Mouse (Mus musculus) right cerebral cortex, adult 18-20 months (tissue): ENCODE measurements around the gene Bmp6.

Experiments used
- DNase-seq: peaks from one replicate; pipeline ENCODE4 v3.0.0; 2022; ENCODE audit warnings: mixed read lengths

Gene Bmp6

DNA sequence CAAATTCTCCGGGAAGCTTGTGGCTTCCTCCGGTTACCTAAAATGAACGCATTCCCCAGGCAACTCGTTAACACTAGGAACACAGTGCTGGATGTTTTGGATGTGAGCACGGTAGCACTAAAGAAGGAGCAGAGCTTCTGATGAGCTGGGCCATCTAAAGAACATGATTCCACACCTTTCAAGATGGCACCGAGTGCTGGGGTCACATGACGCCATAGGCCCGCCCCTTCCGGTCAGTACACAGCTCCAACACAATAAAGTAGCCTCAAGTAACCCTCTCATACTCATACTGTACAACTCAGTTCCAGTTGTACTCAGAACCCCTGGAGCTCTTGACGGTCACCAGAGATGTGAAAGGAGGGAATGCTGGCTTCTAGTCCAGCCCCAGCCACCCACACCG lies 171.7 kb downstream of the Bmp6 start:
- DNase-seq: no peak

DNA sequence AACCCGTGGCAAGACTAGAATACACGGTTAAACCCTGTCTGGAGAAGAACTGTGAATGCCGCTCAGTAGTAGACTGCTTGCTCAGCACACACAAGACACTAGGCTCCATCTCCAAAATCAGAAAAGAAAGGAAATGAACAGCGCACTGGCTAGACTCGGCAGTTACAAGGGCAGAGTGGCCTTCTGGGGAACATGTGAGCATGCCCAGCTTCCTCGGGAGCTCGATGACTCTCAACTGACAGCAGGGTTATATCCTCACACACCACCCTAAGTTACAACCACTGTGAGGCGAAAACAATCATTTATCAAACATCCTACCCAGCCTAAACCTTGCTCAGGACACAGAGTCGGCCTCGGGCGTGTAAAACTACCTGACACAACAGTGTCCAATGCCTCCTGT lies 175.4 kb downstream of the Bmp6 start:
- DNase-seq: no peak

DNA sequence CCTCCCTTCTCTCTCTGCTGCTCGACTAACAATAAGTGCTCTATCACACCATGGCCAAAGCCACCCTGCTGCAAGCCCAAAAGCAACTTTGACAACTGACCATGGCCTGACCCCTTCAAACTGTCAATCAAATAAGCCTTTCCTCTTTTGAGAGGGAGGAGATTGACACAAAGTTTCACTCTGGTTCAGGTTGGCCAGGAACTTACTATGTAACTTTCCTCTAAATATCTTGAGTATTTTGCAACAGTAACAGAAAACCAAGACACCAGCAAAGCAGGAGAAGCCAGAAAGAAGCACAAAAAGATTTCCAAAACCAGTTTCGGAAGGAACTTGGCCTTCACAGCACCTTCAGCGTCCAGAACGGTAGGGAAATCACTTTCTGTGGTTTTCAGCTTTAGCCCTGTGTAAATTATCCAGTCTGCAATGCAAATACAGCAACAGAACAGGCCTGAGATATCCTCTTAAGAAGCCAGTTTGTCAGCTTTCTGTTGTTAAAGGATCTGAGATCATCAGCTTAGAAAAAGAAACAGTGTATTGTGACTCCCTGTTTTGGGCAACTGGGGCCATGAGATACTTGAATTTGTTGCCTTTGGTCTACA lies 177.2 kb downstream of the Bmp6 start:
- no peak for DNase-seq

DNA sequence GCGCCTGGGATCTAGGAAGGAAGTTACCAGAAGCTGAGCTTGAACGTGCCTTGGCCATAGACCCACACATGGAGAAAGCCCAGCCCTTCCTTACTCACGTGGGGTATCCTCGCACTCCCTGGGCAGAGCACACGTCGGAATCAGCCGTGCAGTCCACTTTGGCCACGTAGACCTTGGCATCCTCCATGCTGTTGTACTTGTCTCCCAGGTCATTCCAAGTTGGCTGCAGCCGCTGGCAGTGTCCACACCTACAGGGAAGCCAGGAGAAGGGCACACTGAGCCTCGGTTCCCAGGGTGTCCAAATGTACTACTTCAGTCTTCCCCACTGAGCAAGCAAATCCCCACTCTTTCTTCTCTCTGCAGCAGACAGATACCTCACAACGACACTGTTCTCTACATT lies 178.3 kb downstream of the Bmp6 start:
- no peak for DNase-seq

DNA sequence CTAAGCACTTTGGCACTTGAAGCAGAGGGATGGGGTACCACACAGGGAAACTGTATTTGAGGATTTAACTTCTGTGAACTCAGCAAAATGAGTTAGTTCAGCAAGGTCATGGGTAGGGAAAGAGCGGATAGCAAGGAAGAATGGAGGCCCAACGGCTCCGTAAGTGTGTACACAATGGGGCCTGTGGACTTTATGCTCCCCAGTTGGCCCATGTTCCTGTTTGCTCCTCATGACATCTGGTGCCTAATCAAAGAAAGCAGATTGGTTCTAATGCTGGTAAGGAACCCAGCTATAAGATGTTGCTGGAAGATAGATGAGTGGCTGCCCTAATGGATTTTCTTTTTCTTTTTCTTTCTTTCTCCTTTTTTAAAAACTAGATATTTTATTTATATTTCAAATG lies 180.4 kb downstream of the Bmp6 start:
- no peak for DNase-seq

DNA sequence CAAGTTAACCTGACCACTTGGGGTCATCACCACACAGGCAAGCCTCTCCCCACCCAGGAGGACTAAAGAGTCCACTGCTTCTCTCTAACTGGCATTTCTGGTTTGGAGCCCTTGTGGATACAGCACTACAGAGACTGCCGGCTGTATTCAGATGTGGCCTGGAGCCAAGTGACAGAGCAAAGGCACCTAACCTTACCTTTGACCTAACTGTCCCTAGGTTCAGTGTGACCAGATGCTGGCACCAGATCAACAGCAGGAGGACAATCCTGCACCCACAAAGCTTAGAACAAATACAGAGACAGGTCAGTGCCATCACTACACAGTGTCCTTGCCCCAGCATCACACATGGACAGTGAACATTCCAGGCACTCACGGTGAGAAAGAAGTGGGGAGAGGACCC lies 181.2 kb downstream of the Bmp6 start:
- no peak for DNase-seq

DNA sequence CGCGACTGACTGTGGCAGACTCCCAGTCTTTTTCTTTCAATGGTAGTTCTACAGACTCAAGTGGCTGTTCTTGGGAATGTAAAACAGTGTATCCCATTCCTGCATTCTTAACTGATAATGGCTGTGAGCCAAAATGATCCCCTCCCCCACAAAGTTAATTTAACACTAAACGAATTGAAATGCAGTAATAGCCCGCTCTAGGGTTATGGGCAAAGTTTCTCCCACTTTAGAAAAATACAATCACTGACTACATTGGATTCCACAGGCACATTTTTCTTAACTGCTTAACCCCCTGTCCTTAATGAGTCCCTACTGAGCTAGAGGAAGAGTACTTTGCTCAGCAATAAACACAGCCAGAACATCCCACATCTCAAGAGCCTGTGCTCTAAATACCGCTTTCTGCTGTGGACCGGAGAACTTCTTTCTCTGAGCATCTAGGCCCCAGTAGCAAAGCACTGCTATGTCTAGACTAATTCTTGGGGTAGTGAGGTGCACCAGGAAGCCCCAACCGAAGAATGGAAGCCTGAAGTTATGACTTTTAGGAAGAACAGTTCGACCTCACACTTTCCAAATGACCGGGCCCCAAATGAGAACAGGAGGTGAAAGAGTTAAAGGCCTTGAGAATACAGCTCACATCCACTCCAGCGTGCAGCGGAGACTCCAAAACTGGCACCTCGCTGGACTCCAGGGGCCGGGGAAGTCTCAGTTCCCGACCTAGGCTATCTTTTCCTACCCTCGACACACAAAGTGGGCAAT lies 182.3 kb downstream of the Bmp6 start:
- no peak for DNase-seq

DNA sequence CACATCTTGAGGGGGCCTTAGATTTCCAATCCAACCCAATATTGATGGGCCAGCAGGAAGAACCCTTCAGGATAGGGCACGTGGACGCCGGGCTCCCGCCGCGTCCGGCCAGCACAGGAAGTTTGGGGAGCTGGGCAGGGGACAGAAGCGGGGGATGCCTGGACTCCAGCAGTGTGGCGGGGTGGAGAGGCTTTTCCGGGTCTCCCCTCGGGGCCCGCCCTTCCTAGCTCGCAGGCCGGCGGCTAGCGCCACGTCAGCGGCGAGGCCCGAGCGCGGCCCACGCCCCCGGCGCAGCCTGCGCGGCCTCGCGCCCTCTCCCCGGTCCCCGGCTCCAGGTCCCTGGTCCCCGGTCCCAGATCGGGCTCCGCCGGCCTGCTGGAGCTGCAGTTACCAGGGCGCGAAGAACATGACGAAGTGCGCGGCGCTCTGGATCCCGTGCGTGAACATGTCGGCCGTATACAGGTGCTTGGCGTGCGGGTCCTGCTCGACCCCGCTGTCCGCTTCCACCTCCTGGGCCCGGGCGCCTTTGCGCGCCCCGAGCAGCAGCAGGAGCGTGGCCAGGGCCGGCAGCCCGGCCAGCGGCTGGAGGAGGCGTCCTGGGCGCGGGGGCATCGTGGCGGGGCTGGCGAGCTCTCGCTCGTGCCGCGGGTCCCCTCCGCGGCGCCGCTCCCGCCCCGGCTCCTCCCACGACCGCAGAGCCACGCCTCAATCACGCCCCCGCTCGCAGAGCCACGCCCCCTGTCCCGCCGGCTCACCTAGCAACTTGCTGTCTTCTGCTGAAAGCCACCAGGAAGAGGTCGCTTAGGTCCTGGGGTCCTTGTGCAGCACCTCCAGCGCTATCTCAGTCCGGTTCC lies 183.1 kb downstream of the Bmp6 start:
- peak; percentile 85 for DNase-seq

DNA sequence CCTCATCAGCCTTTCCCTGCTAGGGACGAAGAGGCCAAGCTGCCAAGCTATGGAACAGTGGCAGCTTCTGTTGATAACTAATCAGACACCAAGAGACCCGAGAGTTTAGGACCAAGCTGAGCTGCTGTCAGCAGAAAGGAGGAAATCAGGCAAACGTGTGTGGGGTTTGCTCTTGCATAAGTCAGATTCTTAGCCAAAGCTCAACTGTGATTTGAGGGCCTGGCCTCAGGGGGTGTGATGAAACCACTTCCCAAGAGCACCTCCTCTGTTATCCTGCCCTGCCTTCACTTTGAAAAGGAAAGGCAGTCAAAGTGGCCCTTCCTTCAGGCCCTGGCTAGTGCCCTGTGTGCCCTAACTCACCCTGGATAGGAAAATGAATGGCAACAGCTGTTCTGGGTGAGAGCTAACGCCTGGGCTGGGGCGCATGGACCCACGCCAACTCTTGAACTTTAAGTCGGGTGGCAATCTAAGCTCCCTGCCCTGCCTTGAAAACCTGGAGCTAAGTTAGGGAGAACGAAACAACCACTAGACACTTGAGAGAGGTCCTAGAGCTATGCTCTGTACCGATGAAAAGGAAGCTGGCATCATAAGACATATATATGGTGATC lies 183.9 kb downstream of the Bmp6 start, which contains the start of gene Txndc5:
Gene Txndc5, minus strand, starts transcription at position 138 of the 608 bp plus-strand sequence.
- DNase-seq: no peak

DNA sequence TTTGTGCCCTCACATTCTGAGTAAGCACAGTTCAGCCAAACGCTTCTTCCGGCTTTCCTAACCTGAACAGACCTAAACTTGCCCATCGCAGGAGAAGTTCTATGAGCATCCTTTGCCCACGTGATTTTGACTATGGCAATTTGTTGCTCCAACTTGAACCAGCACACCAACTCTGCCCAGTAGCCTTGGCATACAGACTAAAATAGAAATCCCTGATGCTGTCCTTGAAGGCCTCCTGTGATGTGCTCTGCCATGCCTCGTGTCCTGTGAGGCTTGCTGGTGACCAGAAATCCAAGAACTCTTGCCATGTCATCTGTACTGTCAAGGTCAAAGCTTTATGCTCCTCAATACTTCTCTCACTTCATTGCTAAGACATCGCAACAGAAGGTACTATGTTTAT lies 184.7 kb downstream of the Bmp6 start:
- DNase-seq: no peak

DNA sequence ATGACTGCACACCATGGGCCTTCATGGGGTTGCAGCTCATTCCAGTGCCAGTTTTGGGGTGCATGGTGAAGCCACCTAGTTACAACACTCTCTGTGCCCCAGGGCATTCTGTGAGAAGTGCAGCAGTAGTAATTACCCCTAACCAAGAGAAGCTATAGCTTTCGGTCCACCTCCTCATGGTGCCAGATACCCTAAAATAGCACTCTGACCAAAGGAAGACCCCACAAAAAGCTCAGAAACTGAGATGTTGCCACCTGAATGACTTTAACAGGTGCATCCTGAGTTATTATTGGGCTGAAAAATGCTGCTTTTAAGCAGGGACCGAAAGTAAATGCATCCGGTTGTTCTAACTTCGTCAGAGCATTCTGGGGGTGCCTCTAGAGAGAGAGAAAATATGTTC lies 186.6 kb downstream of the Bmp6 start:
- DNase-seq: no peak

DNA sequence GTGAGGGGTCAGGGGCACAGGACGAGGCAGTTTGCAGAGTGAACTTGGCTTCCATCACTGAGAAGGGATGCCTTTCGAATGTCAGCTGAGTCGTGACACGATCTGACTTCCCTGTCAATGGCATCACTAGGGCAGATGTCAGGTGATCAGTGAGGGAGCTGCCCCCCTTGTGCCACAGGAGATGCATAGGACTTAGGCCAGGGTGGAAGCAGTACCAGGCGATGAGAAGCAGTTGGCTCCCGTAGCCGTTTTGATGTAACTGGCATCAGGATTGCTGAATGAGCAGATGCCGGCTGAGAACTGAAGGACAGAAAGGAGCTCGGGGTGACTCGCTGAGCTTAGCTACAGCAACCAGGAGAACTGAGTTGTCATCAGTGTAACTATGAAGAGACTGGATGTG lies 188.6 kb downstream of the Bmp6 start:
- DNase-seq: no peak

DNA sequence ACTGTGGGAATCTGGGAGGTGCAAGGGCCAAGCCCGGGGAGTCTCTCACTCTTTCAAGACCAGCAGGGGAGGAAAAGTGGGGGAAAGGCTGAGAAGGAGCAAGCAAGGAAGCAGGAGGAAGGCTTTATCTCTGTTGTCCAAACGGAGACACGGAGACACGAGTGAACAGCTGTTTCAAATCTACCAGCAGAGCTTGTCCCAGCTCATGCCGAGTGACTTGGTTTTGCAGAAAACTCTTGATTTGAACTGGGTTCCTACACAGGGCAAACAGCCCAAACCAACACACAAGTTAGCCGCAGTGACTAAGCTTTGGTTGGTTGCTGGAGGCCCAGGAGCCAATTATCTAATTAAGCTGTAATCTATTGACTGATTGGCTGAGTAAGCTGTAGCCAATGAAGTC lies 189.1 kb downstream of the Bmp6 start:
- no peak for DNase-seq

DNA sequence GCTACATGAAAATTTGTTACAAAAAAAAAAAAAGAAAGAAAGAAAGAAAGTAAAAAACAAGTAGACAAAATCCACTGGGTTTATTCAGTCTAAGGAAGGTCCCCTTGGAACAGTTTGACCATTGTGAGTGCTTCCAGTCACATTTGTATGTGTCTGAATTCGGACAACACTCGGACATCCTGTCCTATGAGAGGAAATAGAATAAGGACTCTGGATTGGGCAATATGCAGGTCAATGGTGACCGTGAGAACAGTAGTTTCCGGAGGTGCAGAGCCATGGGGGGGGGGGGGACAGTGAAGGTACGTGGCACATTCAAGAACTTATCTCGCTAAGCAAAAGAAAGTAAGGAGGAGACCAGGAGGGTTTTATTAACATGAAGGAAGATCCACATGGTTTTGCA lies 189.8 kb downstream of the Bmp6 start:
- no peak for DNase-seq

DNA sequence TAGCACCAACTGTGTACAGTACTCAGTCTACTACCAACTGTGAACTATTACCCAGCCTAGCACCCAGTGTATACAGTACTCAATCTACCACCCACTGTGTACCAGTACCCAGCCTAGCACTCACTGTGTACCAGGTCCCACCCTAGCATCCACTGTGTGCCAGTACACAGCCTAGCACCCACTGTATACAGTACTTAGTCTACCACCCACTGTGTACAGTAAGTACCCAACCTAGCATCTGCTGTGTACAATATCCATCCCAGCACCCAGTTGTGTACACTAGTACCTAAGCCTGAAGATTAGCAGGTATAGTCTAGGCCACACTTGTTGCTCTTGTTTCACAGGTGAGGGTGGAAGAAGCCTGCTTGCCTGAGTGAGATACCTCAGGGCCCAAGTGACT lies 192.6 kb downstream of the Bmp6 start:
- DNase-seq: no peak

DNA sequence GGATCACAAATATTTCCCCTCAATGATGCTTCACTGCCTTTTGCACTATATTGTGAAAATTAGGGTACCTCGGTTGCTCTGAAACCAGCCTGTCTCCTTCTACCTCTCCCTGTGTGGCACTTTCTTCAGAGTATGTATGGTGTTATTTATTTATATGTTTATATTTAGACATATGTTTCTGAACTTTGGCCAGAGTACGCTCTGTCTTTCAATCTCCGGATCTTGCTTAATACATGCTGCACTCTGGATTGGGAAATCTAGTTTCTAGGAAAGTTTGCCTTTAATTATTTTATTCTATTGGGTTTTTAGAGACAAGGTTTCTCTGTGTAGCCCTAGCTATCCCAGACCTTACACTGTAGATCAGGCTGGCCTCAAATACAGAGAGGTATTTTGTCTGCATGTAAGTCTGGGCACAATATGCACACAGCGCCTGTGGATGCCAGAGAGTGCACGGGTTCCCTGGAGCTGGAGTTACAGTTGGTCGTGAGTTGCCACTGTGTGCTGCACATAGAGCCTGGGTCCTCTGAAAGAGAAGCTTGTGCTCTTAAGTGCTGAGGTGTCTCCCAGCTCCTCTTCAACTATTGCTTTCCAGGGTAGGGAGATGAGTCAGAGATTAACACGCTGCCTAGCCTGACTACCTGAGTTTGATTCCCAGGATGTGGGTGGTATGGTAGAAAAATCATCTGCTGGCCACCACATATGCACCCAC lies 194.4 kb downstream of the Bmp6 start:
- DNase-seq: no peak

DNA sequence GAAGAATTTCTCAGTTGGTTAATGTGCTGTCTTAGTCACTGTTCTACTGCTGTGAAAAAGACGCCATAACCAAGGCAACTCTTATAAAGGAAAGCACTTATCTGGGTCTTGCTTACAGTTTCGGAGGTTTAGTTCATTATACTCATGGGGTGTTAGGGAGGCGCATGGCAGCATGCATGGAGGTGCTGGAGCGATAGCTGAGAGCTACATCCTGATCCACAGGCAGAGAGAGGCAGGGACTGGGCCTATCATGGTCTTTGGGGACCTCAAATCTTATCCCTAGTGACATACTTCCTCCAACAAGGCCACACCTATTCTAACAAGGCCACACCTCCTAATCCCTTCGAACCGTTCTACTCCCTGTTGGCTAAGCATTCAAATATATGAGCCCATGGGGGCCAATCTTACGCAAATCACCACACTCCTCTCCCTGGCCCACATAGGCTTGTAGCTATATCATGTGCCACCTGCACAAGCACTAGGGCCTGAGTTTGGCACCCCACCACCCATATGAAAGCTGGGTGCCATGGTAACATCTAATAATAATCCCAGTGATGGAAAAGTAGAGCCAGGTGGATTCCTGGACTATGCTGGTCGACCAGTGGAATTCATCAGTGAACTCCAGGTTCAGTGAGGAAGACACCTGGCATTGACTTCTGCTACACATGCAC lies 198.7 kb downstream of the Bmp6 start:
- DNase-seq: no peak

DNA sequence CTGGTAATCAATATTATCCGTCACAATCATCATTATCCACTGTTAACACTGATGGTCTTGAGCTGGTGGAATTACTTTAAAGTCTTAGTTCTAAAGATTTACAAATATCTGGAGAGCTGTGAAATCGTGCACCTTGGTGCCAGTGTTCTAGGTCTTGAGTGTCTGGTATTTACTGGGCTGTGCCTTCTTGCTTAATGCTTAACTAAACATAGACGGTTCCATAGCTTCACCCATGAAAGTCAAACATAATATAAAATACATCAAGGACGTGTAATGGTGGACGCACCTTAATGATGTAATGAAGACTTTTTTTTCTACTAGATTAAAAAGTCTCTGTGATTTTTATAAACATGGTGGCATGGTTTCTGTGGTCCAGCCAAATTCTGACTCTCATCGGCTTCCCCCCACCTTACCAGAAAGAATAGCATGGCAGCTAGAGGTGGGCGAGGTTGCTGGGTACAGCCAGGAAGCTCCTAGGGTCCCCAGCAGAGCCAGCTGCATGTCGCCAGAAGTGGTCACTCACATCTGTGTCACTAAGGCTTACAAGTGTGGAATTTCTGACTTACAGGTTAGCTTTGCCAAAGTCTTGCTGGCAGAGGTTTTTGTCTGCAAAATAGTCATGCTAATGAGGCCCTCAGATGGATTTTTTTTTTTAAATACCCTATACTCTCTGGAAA lies 200.0 kb downstream of the Bmp6 start:
- no peak for DNase-seq

DNA sequence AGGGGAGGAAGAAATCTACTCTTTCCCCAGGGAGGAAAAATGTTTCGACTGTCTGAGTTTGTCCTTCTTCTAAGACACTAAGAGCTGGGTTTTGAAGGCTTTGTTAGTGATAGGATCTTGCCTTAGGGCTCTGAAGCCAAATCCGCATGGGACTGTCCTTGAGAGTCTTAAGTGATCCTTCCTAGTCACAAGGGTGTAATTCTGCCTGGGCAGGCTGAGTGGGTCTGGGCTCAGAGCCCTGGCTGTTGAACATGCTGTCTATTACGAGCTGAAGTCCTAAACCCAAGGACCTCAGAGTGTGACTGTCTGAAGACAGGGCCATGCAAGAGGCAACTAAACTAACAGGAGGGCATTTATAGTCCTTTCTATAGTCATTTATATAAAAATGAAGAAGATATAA lies 200.6 kb downstream of the Bmp6 start:
- no peak for DNase-seq

DNA sequence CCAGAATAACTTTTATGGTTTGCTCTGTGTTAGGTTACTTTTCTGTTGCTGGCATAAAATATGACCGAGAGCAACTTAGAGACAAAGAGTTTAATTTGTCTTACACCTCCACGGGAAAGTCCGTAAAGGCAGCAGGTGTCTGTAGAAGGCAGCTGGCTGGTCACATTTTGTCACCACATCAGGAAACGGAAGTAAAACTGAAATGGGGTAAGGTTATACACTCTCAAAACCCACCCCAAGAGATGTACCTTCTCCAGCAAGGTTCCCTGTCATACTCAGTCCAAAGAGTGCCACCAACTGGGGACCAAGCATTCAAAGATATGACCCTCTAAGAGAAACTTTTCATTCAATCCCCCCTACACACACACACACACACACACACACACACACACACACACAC lies 201.8 kb downstream of the Bmp6 start:
- no peak for DNase-seq

DNA sequence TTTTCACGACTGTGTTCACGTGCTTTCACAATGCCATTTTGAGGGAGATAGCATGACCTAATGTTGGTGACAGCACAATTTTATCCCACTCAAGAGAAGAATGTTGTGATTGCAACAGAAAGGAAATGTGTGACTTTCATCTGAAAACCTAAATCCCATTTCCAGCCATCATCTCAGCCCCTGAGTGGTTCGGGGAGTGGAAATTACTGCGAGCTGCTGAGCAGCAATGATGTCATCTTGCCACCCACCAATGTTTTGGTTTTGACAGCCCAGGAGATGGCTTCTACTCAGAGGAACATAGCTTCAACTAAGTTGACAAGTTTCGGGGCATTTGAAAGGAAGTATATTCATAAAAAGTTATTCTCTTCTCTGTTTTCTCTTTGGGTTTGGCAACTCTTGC lies 202.8 kb downstream of the Bmp6 start:
- DNase-seq: no peak

DNA sequence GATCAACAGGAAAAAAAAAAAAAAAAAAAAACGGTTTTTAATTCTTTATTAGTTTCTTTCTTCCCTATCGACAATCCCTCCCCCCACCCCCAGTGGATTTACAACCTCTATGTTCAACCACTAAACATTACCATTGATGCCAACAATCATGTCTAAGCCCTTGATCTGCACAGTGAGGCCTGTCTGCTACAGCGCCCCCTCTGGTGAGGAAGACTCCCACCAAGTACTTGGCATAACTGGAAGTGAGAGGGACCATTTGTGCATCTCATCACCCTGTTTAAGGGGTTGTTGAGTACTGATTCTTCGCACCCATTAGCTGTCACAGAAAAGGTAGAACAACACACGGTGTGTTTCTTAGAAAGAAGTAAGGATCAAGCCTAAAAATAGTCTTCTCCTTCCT lies 203.8 kb downstream of the Bmp6 start:
- no peak for DNase-seq
